11 mouse cellular contexts compared by ENCODE assay signal in the genomic region with DNA sequence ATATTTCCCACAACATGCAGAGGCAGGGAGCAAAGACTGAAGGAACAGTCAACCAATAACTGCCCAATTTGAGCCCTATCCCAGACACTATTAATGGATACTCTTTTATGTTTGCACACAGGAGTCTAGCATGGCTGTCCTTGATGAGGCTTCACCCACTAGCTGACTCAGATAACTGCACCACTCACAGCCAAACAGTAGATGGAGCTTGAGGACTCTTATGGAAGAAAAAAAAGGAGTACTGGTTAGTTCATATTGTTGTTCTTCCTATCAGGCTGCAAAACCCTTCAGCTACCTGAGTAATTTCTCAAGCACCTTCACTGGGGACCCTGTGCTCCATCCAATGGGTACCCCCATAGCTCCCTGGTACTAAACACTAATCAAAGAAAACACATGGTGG.
DNase-seq lines count a peak whose midpoint lies in the region; TF ChIP-seq lines count a peak whose summit lies in the region.
"Had no signal": no experiment of that assay in that cellular context is flagged by ENCODE, and none has a peak within 500 bp of the region (broad histone marks: within the 10 kb centered on the region; RNA-seq: fewer than 3 reads in every experiment).

No protein-coding gene starts in this region.

- in situ Hi-C loops in ES-E14 (cut with MboI; ENCODE audit: low sequenced_read_pairs in 2 of 2, unreplicated experiment in 2 of 2): no loop called here

- no peak overlapping the region for H3K27ac ChIP-seq in ES-E14 (ENCODE audit: insufficient read depth, low read depth, low read length, poor library complexity, severe bottlenecking)

- no peak overlapping the region for H3K9ac ChIP-seq in ES-E14 (ENCODE audit: insufficient read depth, low read depth, low read length, poor library complexity, severe bottlenecking)

- peak; percentile 22 to 25 for DNase-seq in cerebellum, postnatal 14 days
- DNase-seq in cerebellum, adult 11 months: no peak
- peak; percentile 4 to 6 for DNase-seq in kidney, postnatal 4 days
- no peak for DNase-seq in kidney, postnatal 25 days
- DNase-seq in ES-E14 (ENCODE audit: low read depth, low spot score): peak; percentile 13
- peak; percentile 16 for DNase-seq in layer of hippocampus, adult 9-10 months (ENCODE audit: low spot score)
- no peak for DNase-seq in natural killer cell, adult 2 months (ENCODE audit: low spot score in 2 of 2)
- no peak for DNase-seq in thymus, adult 18-20 months
- DNase-seq: heart, postnatal 36 days; kidney, postnatal 36 days; right cerebral cortex, postnatal 25 days had no signal

- H3K4me3 ChIP-seq in ES-E14 (ENCODE audit: insufficient read depth in 1 of 2, low read depth in 1 of 2, low read length in 2 of 2, poor library complexity in 1 of 2, severe bottlenecking in 1 of 2): no peak overlapping the region

- no peaks in the 10 kb centered on the region for H3K36me3 ChIP-seq in ES-E14 (ENCODE audit: control insufficient read depth, insufficient read depth, low read length, poor library complexity, severe bottlenecking)

- no peaks in the 10 kb centered on the region for H3K9me3 ChIP-seq in ES-E14 (ENCODE audit: control insufficient read depth, insufficient read depth, low read depth, low read length)

- H3K4me1 ChIP-seq in ES-E14 (ENCODE audit: control insufficient read depth in 2 of 2, insufficient read depth in 2 of 2, low read length in 2 of 2, poor library complexity in 1 of 2): no peaks in the 10 kb centered on the region

TF ChIP-seq in ES-E14, 5 proteins besides CTCF, POLR2A, EP300 and RAD21:
- TF ChIP-seq ZNF384 (IDR thresholded peaks at IDR 0.05; ENCODE audit: low read depth, low read length) (peak; percentile 83), CHD2 (IDR thresholded peaks at IDR 0.05; ENCODE audit: low read depth, low read length) (no peak)

Comparison
In these comparisons a context has a peak if more than half of its experiments do, and no peak if none do; other contexts are left out.
1. DNase-seq: peak in cerebellum, postnatal 14 days (2 of 2), kidney, postnatal 4 days (2 of 2), ES-E14 (single experiment) and layer of hippocampus, adult 9-10 months (single experiment); none in cerebellum, adult 11 months (single experiment), kidney, postnatal 25 days (0 of 2), natural killer cell, adult 2 months (0 of 2) and thymus, adult 18-20 months (0 of 2).